Mouse (Mus musculus): ENCODE measurements at regions not wholly inside any gene's neighbourhood (a gene's known extent, or its start where the extent isn't known, plus 50 kb on each side); places are given as distances from the start of the nearest gene placed in this dataset.
A peak's percentile ranks its signal among the peaks of the same experiment; 100 is the strongest.

DNA sequence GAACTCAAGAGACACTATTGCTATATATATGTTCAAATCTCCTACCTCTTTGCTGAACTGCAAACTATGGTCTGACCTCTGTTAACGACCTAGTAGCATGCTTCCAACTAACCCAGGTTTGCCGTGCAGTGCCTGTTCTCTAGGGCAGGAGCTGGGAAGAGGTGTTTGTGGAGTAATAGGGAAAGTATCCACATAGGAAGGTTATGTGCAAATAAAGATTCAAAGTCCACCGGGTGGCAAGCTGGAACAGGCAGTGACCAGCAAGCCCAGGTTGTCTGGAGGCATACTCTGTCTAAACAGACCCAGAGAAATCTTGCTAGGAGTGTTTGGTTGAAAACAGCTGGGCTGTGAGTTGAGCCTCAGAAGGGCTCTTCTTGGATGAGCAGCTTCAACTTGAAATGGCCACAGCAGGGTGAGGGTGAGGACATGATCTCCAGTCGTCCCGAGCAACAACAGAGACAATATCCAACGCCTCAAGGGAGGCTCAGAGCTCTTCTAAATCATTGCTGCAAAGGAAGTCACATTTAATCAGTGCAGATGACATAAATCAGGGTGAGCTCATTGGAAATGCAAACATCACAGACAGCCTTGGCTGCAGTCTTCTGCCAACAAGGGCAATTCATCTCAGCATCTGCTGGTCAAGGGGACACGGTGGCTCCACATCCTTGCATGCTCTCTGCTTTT, 846.7 kb downstream of the Synb start:
- DNase-seq = peak; percentile 13

DNA sequence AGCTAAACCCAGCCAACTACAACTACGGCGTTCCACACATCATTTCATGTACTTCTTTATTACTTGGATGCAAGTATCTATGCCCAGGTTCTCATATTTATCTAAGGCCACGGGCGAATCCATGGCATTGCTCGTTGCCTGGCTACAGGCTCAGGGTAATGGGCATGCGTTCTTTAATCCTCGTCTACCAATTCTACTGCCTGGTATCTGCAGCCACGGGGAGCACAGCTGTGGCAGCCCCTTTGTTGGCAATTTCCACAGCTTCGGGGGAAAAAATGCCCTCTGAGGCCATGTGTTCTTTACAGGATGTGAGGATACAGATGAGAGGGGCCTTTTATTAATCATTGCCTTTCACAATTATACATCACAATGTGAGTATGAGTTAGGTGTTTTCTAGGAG, 860.8 kb downstream of the Synb start:
- no peak for DNase-seq

DNA sequence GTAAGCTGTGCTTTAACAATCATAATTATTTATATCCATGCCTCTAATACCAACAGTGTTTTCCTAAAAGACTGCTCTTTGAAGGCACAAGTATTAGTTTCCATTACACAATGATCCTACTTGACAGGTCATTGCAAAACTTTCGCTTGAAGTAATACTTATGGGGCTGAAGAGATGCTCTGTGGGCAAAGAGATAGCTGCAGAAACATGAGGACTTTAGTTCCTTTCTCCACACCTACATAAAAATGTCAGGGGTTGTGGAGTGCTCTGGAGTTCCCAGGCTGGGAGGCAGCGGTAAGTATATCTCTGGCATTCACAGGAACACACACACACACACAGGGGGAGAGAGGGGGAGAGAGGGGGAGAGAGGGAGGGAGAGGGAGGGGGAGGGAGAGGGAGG, 862.0 kb downstream of the Synb start:
- no peak for DNase-seq

DNA sequence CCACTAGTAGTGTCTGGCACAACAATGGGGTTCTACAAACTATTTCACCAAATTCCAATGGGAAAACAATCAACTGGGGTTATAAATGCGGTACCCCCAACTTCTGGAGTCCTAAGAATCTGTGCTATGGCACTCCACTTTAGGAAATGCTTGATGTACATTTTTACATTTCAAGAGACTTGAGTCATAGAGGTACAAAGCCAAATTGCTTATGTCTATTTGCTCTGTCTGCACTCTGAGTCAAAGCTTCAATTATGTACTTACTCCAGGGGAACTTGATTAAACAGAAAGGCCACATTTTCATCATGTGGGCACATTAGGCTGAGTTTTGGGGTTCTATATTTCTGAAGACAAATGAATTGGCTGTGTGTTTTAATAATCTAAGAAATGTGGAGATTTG, 866.9 kb downstream of the Synb start:
- no peak for DNase-seq

DNA sequence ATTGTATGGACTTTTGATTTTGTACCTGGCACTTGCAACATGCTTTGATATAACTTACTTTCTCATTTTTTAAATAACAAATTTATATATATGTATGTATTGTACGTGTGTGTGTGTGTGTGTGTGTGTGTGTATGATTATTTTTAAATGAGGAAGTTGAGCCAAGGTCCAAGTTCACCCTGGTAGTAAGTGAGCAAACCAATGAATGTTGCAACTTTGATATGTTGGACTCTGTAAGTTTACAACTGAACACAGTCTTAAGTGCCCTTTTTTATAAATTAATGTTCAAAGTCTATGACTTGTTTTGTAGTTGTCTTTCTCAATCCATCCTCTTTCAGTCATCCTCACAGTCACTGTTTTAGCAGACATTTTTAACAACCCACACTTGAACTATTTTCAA, 901.7 kb downstream of the Synb start:
- no peak for DNase-seq

DNA sequence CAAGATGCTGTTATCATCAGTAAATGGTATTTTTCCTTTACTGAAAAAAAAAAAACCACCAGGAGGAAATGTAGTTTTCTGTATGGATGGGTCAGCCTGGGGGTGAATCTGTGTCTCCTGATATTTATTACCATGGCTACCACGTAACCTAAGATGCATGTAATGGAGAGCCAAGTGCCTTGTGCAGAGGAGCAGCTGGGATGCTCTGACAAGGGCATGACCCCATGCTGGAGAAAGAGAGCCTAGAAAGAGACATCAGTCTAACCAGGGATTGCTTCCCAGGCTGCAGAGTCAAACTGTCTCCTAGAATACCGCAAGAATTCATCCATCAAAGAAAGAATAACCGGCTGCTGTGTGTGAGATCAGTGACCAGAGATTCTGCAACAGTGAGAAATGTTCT, 902.2 kb downstream of the Synb start:
- DNase-seq = no peak

DNA sequence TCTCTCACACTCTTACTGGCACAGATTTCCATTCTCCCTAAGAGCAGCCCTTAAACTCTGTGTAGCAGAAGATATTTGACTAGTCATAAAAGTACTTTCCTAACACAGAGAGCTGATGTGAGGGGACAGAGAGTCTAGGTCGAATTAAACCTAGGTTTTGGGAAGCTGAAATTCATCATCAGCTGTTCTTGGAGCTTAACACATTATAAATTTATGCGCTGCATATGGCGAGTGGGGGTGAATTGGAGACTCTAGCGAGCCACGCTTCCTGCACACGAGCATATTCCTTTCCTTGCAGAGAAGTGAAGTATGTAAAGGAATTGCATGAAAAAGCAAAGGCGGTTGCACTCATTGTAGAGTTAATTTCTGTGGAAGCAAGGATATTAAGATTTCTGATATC, 912.4 kb downstream of the Synb start:
- no peak for DNase-seq

DNA sequence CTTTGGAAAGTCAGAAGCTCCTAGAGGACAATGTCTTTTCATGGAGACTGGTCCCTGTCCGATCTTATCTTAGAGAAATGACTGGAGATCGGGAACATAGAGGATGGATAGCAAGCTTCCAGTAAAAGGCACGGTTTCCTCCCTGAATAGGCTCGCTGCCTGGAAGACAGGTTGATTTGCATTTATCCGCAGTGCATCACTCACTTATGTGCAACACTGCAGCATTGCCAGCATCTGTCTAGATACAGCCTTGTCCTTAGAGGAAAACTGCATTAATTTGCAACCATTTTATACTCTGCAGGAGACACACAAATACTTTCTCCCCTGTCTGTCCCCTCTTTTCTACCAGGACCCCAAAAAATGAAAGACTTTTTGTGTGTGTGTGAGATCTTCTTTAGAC, 926.4 kb downstream of the Synb start:
- no peak for DNase-seq

DNA sequence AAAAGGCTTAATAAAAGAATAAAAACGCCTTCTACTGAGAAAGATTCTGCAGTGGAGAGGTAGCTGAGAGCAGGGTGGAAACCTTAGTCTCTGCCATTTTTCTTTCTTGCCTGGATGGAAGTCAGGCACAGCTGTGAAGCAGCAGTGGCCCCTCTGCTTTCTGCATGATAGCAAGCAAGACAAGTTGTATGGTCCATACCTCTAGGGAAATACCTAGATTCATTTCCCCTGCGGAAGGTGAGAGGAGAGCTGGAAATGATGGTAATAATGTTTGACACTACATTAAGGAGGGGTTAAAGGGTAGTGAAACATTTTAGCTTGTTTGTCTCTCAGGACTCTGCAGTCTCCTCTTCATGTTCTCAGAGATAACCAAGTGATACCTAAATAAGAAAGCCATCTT, 930.2 kb downstream of the Synb start:
- DNase-seq = no peak

DNA sequence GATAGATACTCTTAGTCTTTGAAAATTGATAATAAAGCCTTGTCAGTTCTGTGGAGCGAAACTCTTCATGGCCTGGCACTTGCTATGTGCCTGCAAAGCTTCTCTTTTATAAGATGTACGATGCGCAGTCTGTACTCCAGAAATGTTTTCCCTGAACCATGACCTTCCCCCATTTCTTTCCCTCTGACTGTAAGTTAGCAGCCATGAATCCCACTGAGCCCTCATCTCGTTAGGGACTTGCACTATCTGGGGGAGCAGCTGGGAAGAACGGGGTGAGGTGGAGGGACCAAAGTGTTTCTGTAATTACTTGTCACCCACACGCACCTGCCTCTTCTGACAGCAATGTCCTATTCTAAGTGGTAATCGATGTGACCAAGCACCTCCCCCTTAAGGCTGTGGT, 932.1 kb downstream of the Synb start:
- DNase-seq = no peak

DNA sequence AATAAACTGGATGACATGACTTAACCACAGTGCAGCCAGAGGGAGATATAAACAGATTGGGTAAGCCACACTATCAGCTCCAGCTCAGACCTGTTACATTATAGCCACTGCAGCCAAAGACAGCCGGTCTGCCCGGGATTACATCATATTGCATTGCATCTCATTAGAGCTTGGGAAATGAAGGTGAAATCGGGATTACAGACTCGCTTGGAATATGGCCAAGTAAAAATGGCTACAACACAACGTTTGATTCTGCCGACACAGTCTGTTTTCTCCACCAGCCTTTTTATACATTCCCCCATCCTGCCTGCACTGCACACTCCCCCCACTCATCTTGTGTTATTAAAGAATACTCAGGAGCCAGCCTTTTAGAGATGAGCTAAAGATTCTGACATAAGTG, 932.6 kb downstream of the Synb start:
- no peak for DNase-seq

DNA sequence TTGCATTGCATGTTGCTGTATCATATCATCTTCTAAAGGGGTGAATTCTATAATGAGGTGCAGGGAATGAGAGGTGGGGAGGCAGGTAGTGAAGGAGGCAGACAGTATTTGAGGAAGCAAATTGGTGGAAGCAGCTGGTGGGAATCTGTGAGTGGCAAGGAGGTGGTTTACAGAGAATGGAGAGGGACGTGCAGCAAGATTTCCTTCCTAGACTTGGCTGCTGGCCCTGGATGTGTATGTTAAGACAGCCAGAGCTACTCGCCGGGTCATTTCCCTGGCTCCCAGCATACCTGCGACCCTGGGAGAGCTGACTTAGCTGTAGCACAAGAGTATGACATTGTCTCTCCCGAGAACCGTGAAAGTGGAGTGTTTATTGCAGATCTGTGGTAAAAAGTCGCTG, 937.7 kb downstream of the Synb start:
- DNase-seq = no peak

DNA sequence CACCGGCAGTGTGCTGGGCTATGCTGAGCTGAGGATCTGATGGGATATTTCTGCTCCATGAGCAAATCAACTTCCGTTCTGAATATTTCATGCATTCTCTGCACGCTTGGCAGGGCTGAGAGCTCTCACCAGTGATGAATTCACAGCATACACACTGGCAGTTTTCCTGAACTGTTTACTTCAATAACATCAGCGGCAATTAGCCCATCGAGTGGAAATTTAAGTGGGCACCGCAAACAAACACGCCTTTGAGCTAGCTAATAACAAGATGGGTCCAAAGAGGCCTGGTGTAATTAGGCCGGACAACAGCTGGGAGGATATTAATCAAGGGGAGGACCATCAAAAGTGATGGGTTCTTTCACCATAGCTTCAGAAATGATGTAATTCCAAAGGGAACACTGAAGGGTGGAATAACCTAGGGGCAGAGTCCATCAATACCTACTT, 938.6 kb downstream of the Synb start:
- DNase-seq = no peak

DNA sequence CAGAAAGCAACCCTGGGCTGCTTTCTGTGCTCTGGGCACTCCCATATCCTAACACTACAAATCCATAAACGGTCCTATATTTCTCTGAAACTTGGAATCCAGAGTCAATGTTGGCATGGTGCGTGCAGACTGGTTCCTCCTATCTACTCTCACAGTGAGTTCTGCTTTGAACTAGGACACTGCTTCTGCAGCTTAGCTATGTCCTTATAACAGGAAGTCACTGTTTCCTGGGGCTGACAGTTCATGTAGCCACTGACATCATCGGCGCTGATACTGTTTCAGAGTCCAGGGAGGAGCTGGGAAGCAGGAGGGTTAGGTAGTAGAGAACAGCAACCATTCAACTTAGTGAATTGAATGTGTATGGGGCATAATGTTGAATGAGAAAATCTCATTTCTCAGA, 948.6 kb downstream of the Synb start:
- no peak for DNase-seq

DNA sequence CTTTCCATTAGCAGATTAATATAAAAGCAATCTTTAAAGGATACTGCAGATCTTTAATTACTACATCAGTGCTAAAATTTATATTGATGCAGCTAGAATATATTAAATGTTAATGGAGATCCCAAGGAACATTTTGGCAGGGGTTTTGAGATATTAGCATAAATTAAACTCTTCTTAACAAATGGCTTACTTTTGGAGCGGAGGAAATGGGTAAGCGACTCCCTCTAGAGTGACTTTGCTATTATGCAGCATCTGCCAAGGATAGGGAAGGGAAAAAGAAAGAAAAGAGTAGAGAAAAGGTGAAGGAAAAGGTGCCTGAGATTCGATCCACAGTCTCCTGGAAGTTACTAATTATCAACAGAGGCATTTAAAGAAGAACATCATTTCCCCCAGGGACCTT, 949.4 kb downstream of the Synb start:
- no peak for DNase-seq

DNA sequence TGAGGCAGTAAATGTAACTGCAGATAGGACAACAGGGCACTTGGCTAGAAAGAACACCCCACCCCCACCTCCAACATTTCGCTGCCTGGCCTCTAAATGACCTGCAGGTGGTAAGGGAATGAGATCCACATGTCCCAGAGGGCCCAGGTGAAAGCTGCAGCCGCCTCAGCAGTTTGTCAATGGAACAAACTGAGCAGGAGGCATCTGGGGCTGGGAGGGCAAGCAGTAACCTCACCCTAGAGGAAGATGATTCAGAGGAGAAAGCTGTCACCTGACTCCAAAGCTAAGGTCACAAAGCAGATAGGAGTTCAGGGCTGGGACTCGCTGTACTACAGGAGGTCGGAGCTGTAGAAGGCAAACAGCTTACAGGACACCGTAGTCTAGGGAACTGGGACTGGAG, 955.7 kb downstream of the Synb start:
- DNase-seq = peak; percentile 14

DNA sequence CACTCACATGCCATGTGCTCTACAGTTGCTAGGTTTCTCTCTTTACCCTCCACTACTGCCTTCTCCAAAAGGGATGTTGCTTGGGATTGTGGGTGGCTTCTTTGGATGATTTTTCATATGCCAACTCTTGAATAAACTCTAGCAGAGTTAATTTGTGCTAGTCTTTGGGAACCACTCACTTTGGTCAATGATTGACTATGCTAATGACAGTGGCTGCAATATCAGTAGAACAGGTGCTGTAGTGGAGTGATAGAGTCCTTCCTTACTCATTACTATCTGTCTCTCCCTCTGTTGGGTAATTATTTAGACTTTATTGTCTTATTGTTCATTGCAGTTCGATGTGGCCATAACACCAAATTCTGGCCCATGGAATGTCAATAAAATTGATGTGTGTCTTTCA, 969.0 kb downstream of the Synb start:
- DNase-seq = no peak

DNA sequence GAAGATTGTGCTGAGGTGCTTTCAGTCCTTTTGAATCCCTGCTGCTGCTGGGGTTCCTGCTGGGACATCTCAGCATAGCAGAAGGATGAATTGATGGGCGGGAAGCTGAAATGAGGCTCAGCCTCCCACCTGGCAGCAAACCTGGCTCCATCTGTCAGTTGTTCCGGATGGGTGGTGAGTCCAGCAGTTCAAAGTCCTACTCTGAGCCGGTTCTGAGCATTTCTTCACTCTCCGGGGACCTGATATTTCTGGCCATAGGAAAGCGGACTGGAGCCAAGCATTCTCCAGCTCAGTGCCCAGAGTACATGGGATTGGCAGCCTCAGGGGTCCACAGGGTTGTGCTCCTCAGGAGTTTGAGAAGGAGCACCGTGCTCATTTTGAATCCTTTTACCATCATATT, 971.1 kb downstream of the Synb start:
- peak; percentile 63 for DNase-seq

DNA sequence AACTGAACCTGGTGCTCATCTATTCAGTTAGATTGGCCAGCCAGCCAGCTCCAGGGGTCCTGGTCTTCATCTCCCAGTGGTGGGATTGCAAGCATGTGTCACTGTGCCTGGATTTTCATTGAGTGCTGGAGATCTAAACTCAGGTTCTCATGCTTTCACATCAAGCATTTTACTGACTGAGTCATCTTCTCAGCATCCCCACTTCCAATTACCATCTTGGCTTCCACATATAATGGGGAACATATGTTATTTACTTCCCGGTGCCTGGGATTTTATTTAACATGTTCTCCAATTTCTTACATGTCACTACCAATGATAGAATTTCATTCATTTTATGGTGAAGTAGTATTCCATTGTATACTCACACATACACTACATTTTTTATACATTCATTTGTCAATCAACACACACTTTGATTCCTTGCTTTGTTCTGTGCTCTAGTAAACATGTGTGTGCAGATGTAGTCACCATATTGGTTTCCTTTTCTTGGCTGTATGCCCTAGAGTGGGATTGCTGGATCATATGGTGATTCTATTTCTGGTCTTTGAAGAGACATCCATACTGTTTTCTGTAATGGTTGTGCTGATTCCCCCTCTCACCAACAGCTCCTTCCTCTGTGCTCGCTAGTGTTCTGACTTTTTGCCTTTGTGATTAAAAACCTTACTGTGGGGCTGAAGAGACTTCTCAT, 986.0 kb downstream of the Synb start:
- no peak for DNase-seq

DNA sequence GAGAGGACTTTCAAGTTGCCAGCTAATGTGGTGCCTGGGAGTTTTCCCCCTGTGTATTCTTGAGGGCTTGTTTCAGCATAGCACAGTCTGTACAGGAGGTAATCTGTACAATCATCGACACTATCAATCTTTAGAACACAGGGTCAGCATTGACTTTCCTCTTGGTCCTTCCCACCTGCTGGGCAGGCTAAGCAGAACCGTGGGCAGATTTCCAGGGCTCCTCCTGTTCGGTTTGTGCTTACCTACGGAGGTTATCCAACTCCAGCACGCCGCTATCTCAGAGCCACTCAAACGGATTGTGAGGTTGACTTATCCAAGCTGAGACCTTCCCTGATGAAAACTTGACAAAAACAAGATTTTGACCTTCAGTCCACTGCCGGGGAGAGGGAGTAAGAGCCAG, 988.9 kb downstream of the Synb start:
- no peak for DNase-seq

DNA sequence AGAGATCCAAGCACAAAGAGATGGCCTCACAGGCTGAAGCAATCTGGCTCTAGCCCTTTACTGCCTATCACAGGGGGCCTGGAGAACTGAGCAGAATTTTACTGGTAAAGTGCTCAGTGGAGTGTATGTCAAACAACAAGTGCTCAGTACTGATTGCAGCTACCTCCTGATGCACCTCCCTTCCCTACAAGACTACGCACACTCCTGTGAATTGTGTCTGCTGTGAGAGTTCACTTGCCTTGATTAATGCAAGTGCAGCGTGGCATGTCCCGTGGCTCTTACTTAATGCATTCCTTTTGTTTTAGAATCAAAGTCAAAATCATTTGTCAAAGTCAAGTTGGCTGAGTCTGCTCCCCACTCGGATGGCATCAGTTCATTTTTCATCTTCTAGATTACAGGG, 992.4 kb downstream of the Synb start:
- DNase-seq = no peak

DNA sequence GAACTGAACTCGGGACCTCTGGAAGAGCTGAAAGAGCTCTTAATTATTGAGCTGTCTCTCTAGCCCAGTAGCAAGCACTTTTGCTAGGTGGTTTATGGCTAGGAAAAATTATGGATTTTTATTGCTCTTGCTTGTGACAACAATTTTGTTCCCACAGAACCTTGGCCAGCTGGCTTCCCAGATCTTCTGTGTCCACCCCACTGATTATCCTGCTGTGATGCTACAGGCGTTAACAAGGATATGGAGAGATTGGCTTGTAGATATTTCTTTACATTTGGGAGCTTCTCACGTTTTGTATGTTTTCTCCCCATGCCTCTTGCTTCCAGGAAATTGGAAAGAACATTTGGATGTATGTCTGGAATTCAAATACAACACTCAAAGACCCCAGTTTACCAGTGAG, 1008.6 kb downstream of the Synb start:
- no peak for DNase-seq

DNA sequence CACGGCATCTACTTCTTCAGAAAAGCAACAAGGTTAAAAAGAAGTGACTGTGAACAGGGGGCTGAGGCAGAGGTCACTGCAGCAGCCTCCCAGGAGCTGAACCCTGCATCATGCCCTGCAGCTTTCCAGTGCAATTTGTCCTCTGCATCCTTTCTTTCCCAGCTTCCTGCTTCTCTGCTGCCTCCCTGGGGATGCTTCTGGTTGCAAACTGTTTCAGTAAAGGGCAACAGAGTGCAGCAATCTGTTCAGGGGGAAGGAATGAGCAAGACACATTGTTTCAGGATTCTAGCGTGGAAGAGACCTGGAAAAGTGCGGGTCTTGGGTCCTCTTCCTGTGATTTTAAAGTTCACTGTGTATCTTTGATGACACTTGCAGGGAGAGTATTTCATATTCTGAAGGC, 1032.7 kb downstream of the Synb start:
- DNase-seq = no peak

DNA sequence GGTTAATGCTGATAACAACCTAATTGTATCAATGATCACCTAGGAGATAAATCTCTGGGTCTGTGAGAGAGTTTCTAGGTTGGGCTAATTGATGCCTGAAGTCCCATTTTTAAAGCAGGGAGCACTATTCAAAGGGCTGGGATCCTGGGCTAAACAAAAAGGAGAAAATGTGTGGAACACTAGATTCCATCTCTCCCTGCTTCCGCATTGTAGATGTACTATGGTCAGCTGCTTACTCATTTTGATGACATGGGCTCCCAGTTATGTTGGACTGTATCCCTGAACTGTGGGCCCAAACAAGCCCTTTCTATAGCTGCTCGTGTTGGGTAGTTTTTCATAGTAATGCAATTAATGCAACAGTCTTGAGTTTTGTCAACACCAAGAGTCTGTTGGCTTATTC, 1047.1 kb downstream of the Synb start:
- no peak for DNase-seq

DNA sequence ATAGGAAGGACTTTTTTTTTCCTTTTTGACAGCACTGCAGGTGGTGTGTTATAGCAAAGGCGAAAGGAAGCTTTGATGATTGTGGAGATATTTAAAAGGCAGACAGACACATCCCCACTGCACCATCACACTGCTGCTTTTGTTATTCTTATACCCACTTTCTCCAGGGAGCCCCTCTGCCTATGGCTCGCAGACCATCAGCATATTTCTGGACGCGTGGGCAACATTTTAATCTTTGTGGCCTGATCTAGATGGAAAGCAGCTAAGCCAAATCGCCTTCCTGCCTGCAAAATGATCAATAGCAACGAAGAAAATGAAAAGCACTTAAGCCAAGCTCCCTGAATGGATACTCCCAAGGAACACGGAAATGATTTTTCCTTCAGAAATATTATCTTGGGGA, 1054.0 kb downstream of the Synb start:
- DNase-seq = no peak
